Comparison of ENCODE assay signal across 7 mouse cellular contexts in genomic region chr3:96238954-96239793, GRCm38 (mm10). TPM values are rescaled to one million over a fixed set of nuclear protein-coding genes. Genes with fewer than 3 reads are reported as not detected.
A peak's percentile ranks its signal among the peaks of the same experiment; 100 is the strongest.
DNase-seq lines count a peak whose midpoint lies in the region; ATAC-seq and TF ChIP-seq lines count a peak whose summit lies in the region.
"Not testable (repeated sequence)": the region's sequence is repeated elsewhere in the genome, so short reads cannot be mapped to it uniquely, and the experiment has no call there.

Hist2h3c2 (minus strand) TSS chr3:96239127.

- 0% methylated on average over 27 of the region's 68 CpGs for WGBS in bone marrow, adult 2 months
- WGBS in heart, embryonic 11.5 days (ENCODE audit: insufficient replicate concordance) = 0% methylated on average over 17 of the region's 68 CpGs
- WGBS in intestine, embryonic 16.5 days = 0% methylated on average over 18 of the region's 68 CpGs
- WGBS in limb, embryonic 10.5 days = under 1% methylated on average over 12 of the region's 68 CpGs

- peak; percentile 88 for ATAC-seq in heart, embryonic 11.5 days (replicated peaks; ENCODE audit: insufficient number of reproducible peaks, low FRiP score, low TSS enrichment)
- peak; percentile 92 for ATAC-seq in intestine, embryonic 16.5 days

- TF ChIP-seq POLR2A in bone marrow, adult 2 months (IDR thresholded peaks at IDR 0.05; ENCODE audit: borderline replicate concordance, control insufficient read depth, low read depth, low read length) = peak; percentile 57; the same call in 1 of the 2 replicates

- not testable (repeated sequence) for H3K27me3 ChIP-seq in erythroblast, embryonic 14.5 days (ENCODE audit: control insufficient read depth); heart, embryonic 11.5 days (ENCODE audit: control insufficient read depth, insufficient read depth, low read length); intestine, embryonic 16.5 days (replicated peaks; ENCODE audit: control insufficient read depth, insufficient read depth, low read length); limb, embryonic 10.5 days (ENCODE audit: low read depth, poor library complexity, severe bottlenecking); megakaryocyte, embryonic 14.5 days (replicated peaks)

- DNase-seq in limb, embryonic 10.5 days (ENCODE audit: low spot score) = not testable (repeated sequence)
- peak; percentile 16 to 27 for DNase-seq in right cerebral cortex, adult 2 months (ENCODE audit: low spot score in 2 of 2)

- not testable (repeated sequence) for TF ChIP-seq CTCF in bone marrow, adult 2 months (IDR thresholded peaks at IDR 0.05; ENCODE audit: control insufficient read depth, insufficient read depth, low read length)

- H3K4me2 ChIP-seq in heart, embryonic 11.5 days = peak within 1 kb of the TSS; percentile 76
- H3K4me2 ChIP-seq in intestine, embryonic 16.5 days (ENCODE audit: low read depth, low read length) = peak within 1 kb of the TSS; percentile 71

- not testable (repeated sequence) for H3K4me1 ChIP-seq in bone marrow, adult 2 months (ENCODE audit: control insufficient read depth, insufficient read depth, low read length)
- H3K4me1 ChIP-seq in erythroblast, embryonic 14.5 days (ENCODE audit: control insufficient read depth) = peaks cover 66% of the 10 kb centered on the region
- peaks cover 15% of the 10 kb centered on the region for H3K4me1 ChIP-seq in heart, embryonic 11.5 days (ENCODE audit: control insufficient read depth, insufficient read depth, low read length)
- peaks cover 18% of the 10 kb centered on the region for H3K4me1 ChIP-seq in intestine, embryonic 16.5 days (ENCODE audit: control insufficient read depth, insufficient read depth, low read length)
- H3K4me1 ChIP-seq in limb, embryonic 10.5 days = peaks cover 39% of the 10 kb centered on the region
- peaks cover 55% of the 10 kb centered on the region for H3K4me1 ChIP-seq in megakaryocyte, embryonic 14.5 days

- H3K36me3 ChIP-seq in erythroblast, embryonic 14.5 days (ENCODE audit: control insufficient read depth) = peaks cover 18% of the 10 kb centered on the region
- not testable (repeated sequence) for H3K36me3 ChIP-seq in heart, embryonic 11.5 days (ENCODE audit: control insufficient read depth, insufficient read depth, low read length); intestine, embryonic 16.5 days (ENCODE audit: control insufficient read depth, insufficient read depth, low read length); limb, embryonic 10.5 days; megakaryocyte, embryonic 14.5 days (replicated peaks; ENCODE audit: low read length)

- peak within 1 kb of the TSS; percentile 76 for H3K4me3 ChIP-seq in bone marrow, adult 2 months (replicated peaks; ENCODE audit: control insufficient read depth, low read depth, low read length)
- peak within 1 kb of the TSS; percentile 65 for H3K4me3 ChIP-seq in erythroblast, embryonic 14.5 days (replicated peaks)
- peak within 1 kb of the TSS; percentile 59 for H3K4me3 ChIP-seq in heart, embryonic 11.5 days (ENCODE audit: low read depth, low read length)
- peak within 1 kb of the TSS; percentile 55 for H3K4me3 ChIP-seq in intestine, embryonic 16.5 days (ENCODE audit: low read length)
- H3K4me3 ChIP-seq in limb, embryonic 10.5 days = peak within 1 kb of the TSS; percentile 57
- H3K4me3 ChIP-seq in megakaryocyte, embryonic 14.5 days (replicated peaks) = peak within 1 kb of the TSS; percentile 91

- H3K9ac ChIP-seq in heart, embryonic 11.5 days (ENCODE audit: low read depth, low read length) = peak within 1 kb of the TSS; percentile 84
- peak within 1 kb of the TSS; percentile 65 for H3K9ac ChIP-seq in intestine, embryonic 16.5 days (ENCODE audit: low read depth, low read length)

- H3K9me3 ChIP-seq in erythroblast, embryonic 14.5 days (ENCODE audit: control insufficient read depth, low read length); heart, embryonic 11.5 days (replicated peaks; ENCODE audit: control insufficient read depth, low read length); intestine, embryonic 16.5 days (ENCODE audit: control insufficient read depth, low read length); limb, embryonic 10.5 days (replicated peaks); megakaryocyte, embryonic 14.5 days: not testable (repeated sequence)

- peak within 1 kb of the TSS; percentile 97 for H3K27ac ChIP-seq in bone marrow, adult 2 months (ENCODE audit: control insufficient read depth, insufficient read depth, low read depth, low read length, poor library complexity)
- H3K27ac ChIP-seq in heart, embryonic 11.5 days (ENCODE audit: low read depth, low read length) = peak within 1 kb of the TSS; percentile 83
- peak within 1 kb of the TSS; percentile 72 for H3K27ac ChIP-seq in intestine, embryonic 16.5 days (ENCODE audit: low read length)
- peak within 1 kb of the TSS; percentile 90 for H3K27ac ChIP-seq in limb, embryonic 10.5 days

RNA-seq across cellular contexts. Expression of gene Hist2h3c2, which starts in this region (rescaled TPM):
- 50.6 and 79.9 TPM in 2 replicates for polyA plus RNA-seq in bone marrow, adult 2 months (2011; ENCODE audit: insufficient read depth, insufficient read length, low replicate concordance, missing spikeins)
- 9.1 and 33.9 TPM in 2 replicates for polyA plus RNA-seq in erythroblast, embryonic 14.5 days (2012)
- polyA plus RNA-seq in heart, embryonic 11.5 days (2014; fragmentation: Nextera tagmentation; extraction: Ambion mirVana) = 1.8 and 2.6 TPM in 2 replicates
- 2.9 and 3.7 TPM in 2 replicates for polyA plus RNA-seq in intestine, embryonic 16.5 days (2015; fragmentation: Nextera tagmentation; extraction: Ambion mirVana)
- 6.5 and 7.3 TPM in 2 replicates for polyA plus RNA-seq in limb, embryonic 10.5 days (2016; fragmentation: Nextera tagmentation; extraction: Ambion mirVana)
- polyA plus RNA-seq in megakaryocyte, embryonic 14.5 days (2012; ENCODE audit: insufficient read depth, low replicate concordance) = 50.2 and 139 TPM in 2 replicates
